ENCODE assay signal across 8 mouse cellular contexts in genomic region chr1:191182431-191183162, GRCm38 (mm10). TPM values are rescaled to one million over a fixed set of nuclear protein-coding genes. Genes with fewer than 3 reads are reported as not detected.
DNase-seq lines count a peak whose midpoint lies in the region; ATAC-seq and TF ChIP-seq lines count a peak whose summit lies in the region.

No protein-coding gene starts in this region.

- H3K4me1 ChIP-seq in ES-E14 (ENCODE audit: control insufficient read depth in 2 of 2, insufficient read depth in 2 of 2, low read length in 2 of 2, poor library complexity in 1 of 2) = peaks cover 3 to 15% of the 10 kb centered on the region in 2 experiments; a peak in 3 of 4 replicates
- H3K4me1 ChIP-seq in brown adipose tissue, adult 24 weeks (ENCODE audit: control insufficient read depth, insufficient read depth, insufficient read length, low read length) = peaks cover 14% of the 10 kb centered on the region
- peaks cover 53% of the 10 kb centered on the region for H3K4me1 ChIP-seq in forebrain, embryonic 13.5 days
- H3K4me1 ChIP-seq in megakaryocyte, embryonic 14.5 days = peaks cover 75% of the 10 kb centered on the region

- H3K27ac ChIP-seq in ES-E14 (ENCODE audit: insufficient read depth, low read depth, low read length, poor library complexity, severe bottlenecking) = no peak overlapping the region
- H3K27ac ChIP-seq in brown adipose tissue, adult 24 weeks (replicated peaks; ENCODE audit: low read depth, low read length) = peak overlapping the region; percentile 88
- no peak overlapping the region for H3K27ac ChIP-seq in forebrain, embryonic 13.5 days

- no peaks in the 10 kb centered on the region for H3K9me3 ChIP-seq in ES-E14 (ENCODE audit: control insufficient read depth, insufficient read depth, low read depth, low read length)
- H3K9me3 ChIP-seq in forebrain, embryonic 13.5 days (replicated peaks) = no peaks in the 10 kb centered on the region
- H3K9me3 ChIP-seq in megakaryocyte, embryonic 14.5 days = no peaks in the 10 kb centered on the region

- H3K4me3 ChIP-seq in ES-E14 (ENCODE audit: insufficient read depth in 1 of 2, low read depth in 1 of 2, low read length in 2 of 2, poor library complexity in 1 of 2, severe bottlenecking in 1 of 2) = peak overlapping the region; percentile 63 to 87
- peak overlapping the region; percentile 73 for H3K4me3 ChIP-seq in brown adipose tissue, adult 24 weeks (ENCODE audit: insufficient read depth, low read depth, low read length)
- peak overlapping the region; percentile 48 for H3K4me3 ChIP-seq in forebrain, embryonic 13.5 days
- H3K4me3 ChIP-seq in megakaryocyte, embryonic 14.5 days (replicated peaks) = peak overlapping the region; percentile 94

- ATAC-seq in forebrain, embryonic 13.5 days = no peak

- WGBS in forebrain, embryonic 13.5 days = under 1% methylated on average over 61 of the region's 61 CpGs

- peaks cover 93% of the 10 kb centered on the region for H3K27me3 ChIP-seq in forebrain, embryonic 13.5 days
- H3K27me3 ChIP-seq in megakaryocyte, embryonic 14.5 days (replicated peaks) = peaks cover 99% of the 10 kb centered on the region

- H3K36me3 ChIP-seq in ES-E14 (ENCODE audit: control insufficient read depth, insufficient read depth, low read length, poor library complexity, severe bottlenecking) = no peaks in the 10 kb centered on the region
- H3K36me3 ChIP-seq in forebrain, embryonic 13.5 days (ENCODE audit: poor library complexity, severe bottlenecking) = no peaks in the 10 kb centered on the region
- H3K36me3 ChIP-seq in megakaryocyte, embryonic 14.5 days (replicated peaks; ENCODE audit: low read length) = no peaks in the 10 kb centered on the region

- in situ Hi-C loops in ES-E14 (cut with MboI; ENCODE audit: low sequenced_read_pairs in 2 of 2, unreplicated experiment in 2 of 2) = no loop called here

- H3K9ac ChIP-seq in ES-E14 (ENCODE audit: insufficient read depth, low read depth, low read length, poor library complexity, severe bottlenecking) = peak overlapping the region; percentile 71; the same call in 1 of the 2 replicates
- H3K9ac ChIP-seq in forebrain, embryonic 13.5 days = peak overlapping the region; percentile 59

- peak overlapping the region; percentile 93 for H3K4me2 ChIP-seq in forebrain, embryonic 13.5 days

- DNase-seq in ES-E14 (ENCODE audit: low read depth, low spot score) = no peak
- peak; percentile 81 for DNase-seq in heart, postnatal 4 days
- DNase-seq in layer of hippocampus, postnatal 36 days = peak; percentile 9 to 33
- peak; percentile 22 for DNase-seq in right cerebral cortex, postnatal 25 days
- no peak for DNase-seq in thymus, postnatal 36 days

TF ChIP-seq in ES-E14, 5 proteins besides CTCF, POLR2A, EP300 and RAD21:
- TF ChIP-seq ZNF384 (IDR thresholded peaks at IDR 0.05; ENCODE audit: low read depth, low read length) (no peak), HCFC1 (IDR thresholded peaks at IDR 0.05; ENCODE audit: borderline replicate concordance, insufficient read depth, low read length) (no peak), CHD2 (IDR thresholded peaks at IDR 0.05; ENCODE audit: low read depth, low read length) (no peak)

RNA-seq across cellular contexts. Expression of gene Fam71a, which starts 18.0 kb away (rescaled TPM):
- not detected in 2 replicates for total RNA-seq in ES-E14 (2012; rRNA removed)
- polyA plus RNA-seq in brown adipose tissue, adult 24 weeks (2012; ENCODE audit: insufficient read depth, insufficient read length, missing spikeins) = not detected in 2 replicates
- polyA plus RNA-seq in forebrain, embryonic 13.5 days (2015; fragmentation: Nextera tagmentation; extraction: Ambion mirVana) = not detected in 2 replicates
- total RNA-seq in heart, postnatal 4 days (2021) = not detected
- total RNA-seq in layer of hippocampus, postnatal 36 days (2021) = not detected
- polyA plus RNA-seq in megakaryocyte, embryonic 14.5 days (2012; ENCODE audit: insufficient read depth, low replicate concordance) = not detected in 2 replicates

RNA-seq across cellular contexts. Expression of gene Atf3, which starts 35.2 kb away (rescaled TPM):
- total RNA-seq in ES-E14 (2012; rRNA removed) = 5.1 and 8.0 TPM in 2 replicates
- 8.8 and 22.2 TPM in 2 replicates for polyA plus RNA-seq in brown adipose tissue, adult 24 weeks (2012; ENCODE audit: insufficient read depth, insufficient read length, missing spikeins)
- 1.0 and 1.4 TPM in 2 replicates for polyA plus RNA-seq in forebrain, embryonic 13.5 days (2015; fragmentation: Nextera tagmentation; extraction: Ambion mirVana)
- total RNA-seq in heart, postnatal 4 days (2021) = 10 to 100 TPM; 15.9 to 22.2 TPM
- total RNA-seq in layer of hippocampus, postnatal 36 days (2021) = 1 to 10 TPM; 1.2 to 1.4 TPM
- 3.4 and 9.5 TPM in 2 replicates for polyA plus RNA-seq in megakaryocyte, embryonic 14.5 days (2012; ENCODE audit: insufficient read depth, low replicate concordance)

Comparison
In these comparisons a context has a peak if more than half of its experiments do, and no peak if none do; other contexts are left out.
1. DNase-seq: peak in heart, postnatal 4 days (single experiment), layer of hippocampus, postnatal 36 days (2 of 2) and right cerebral cortex, postnatal 25 days (single experiment); none in ES-E14 (single experiment) and thymus, postnatal 36 days (0 of 2).
2. Peak in every context shown above with its lines, with median percentiles within 50 percentile points of each other: H3K4me3 ChIP-seq.